Mouse (Mus musculus) stomach, embryonic 14.5 days (tissue): Measurements from ENCODE around the gene Slc5a6. TPM values are rescaled to one million over a fixed set of nuclear protein-coding genes. Genes with fewer than 3 reads are reported as not detected.

Experiments
- polyA plus RNA-seq: library from polyadenylated mRNA; unstranded; fragments of >200 nt; fragmentation: Nextera tagmentation; extraction: Ambion mirVana; gene quantifications from 2 replicates; pipeline ENCODE4 v1.2.1, GENCODE M21; 2014

Slc5a6 gene
- polyA plus RNA-seq, 1 experiment from 2014 or later = 9.2 TPM

Other genes starting within 250 kb of the Slc5a6 start
- 19.2 and 22.7 TPM in 2 replicates for gene Mapre3, start 234.3 kb downstream of the Slc5a6 start, polyA plus RNA-seq
- gene Tmem214, start 180.9 kb downstream of the Slc5a6 start, polyA plus RNA-seq = 58.6 and 68.7 TPM in 2 replicates
- 27.5 and 34.0 TPM in 2 replicates for gene Agbl5, start 160.2 kb downstream of the Slc5a6 start, polyA plus RNA-seq
- 476 and 515 TPM in 2 replicates for gene Ost4, start 141.1 kb downstream of the Slc5a6 start, polyA plus RNA-seq
- 208 and 230 TPM in 2 replicates for gene Emilin1, start 135.5 kb downstream of the Slc5a6 start, polyA plus RNA-seq
- 19.2 and 24.2 TPM in 2 replicates for gene Khk, start 127.5 kb downstream of the Slc5a6 start, polyA plus RNA-seq
- 5.7 and 6.4 TPM in 2 replicates for gene Cgref1, start 103.3 kb downstream of the Slc5a6 start, polyA plus RNA-seq
- 102 and 104 TPM in 2 replicates for gene Preb, start 88.6 kb downstream of the Slc5a6 start, polyA plus RNA-seq
- 0.50 and 0.55 TPM in 2 replicates for gene Tcf23, start 80.3 kb downstream of the Slc5a6 start, polyA plus RNA-seq
- 173 and 186 TPM in 2 replicates for gene Atraid, start 612 bp downstream of the Slc5a6 start, polyA plus RNA-seq
- 21.7 and 26.3 TPM in 2 replicates for gene Cad, start 5.9 kb upstream of the Slc5a6 start, polyA plus RNA-seq
- gene Dnajc5g, start 57.4 kb upstream of the Slc5a6 start, polyA plus RNA-seq = not detected in 2 replicates
- gene Slc30a3, start 59.3 kb upstream of the Slc5a6 start, polyA plus RNA-seq = 0.30 and 0.52 TPM in 2 replicates
- not detected in 2 replicates for gene Trim54, start 67.8 kb upstream of the Slc5a6 start, polyA plus RNA-seq
- gene Ucn, start 89.9 kb upstream of the Slc5a6 start, polyA plus RNA-seq = not detected in 2 replicates
- gene Mpv17, start 105.3 kb upstream of the Slc5a6 start, polyA plus RNA-seq = 69.8 and 72.3 TPM in 2 replicates
- 1.1 and 1.8 TPM in 2 replicates for gene Gm29609, start 131.0 kb upstream of the Slc5a6 start, polyA plus RNA-seq
- gene Gtf3c2, start 131.2 kb upstream of the Slc5a6 start, polyA plus RNA-seq = 63.2 and 77.7 TPM in 2 replicates
- gene Snx17, start 144.3 kb upstream of the Slc5a6 start, polyA plus RNA-seq = 123 and 125 TPM in 2 replicates
- gene Eif2b4, start 144.5 kb upstream of the Slc5a6 start, polyA plus RNA-seq = 52.5 and 60.2 TPM in 2 replicates
- gene Zfp513, start 153.4 kb upstream of the Slc5a6 start, polyA plus RNA-seq = 5.1 and 5.6 TPM in 2 replicates
- 108 and 112 TPM in 2 replicates for gene Ppm1g, start 171.8 kb upstream of the Slc5a6 start, polyA plus RNA-seq
- gene Nrbp1, start 191.9 kb upstream of the Slc5a6 start, polyA plus RNA-seq = 168 and 169 TPM in 2 replicates
- gene Gm9970, start 192.3 kb upstream of the Slc5a6 start, polyA plus RNA-seq = 0.51 and 1.0 TPM in 2 replicates
- gene Krtcap3, start 202.8 kb upstream of the Slc5a6 start, polyA plus RNA-seq = 63.6 and 68.9 TPM in 2 replicates
- 35.5 and 41.4 TPM in 2 replicates for gene Ift172, start 242.2 kb upstream of the Slc5a6 start, polyA plus RNA-seq
- gene Fndc4, start 247.2 kb upstream of the Slc5a6 start, polyA plus RNA-seq = 44.4 and 46.0 TPM in 2 replicates
- gene Gckr, start 248.5 kb upstream of the Slc5a6 start, polyA plus RNA-seq = 0.32 TPM in 1 of 2 replicates, not detected in the other